ENCODE assay signal across 26 mouse cellular contexts in the genomic region with DNA sequence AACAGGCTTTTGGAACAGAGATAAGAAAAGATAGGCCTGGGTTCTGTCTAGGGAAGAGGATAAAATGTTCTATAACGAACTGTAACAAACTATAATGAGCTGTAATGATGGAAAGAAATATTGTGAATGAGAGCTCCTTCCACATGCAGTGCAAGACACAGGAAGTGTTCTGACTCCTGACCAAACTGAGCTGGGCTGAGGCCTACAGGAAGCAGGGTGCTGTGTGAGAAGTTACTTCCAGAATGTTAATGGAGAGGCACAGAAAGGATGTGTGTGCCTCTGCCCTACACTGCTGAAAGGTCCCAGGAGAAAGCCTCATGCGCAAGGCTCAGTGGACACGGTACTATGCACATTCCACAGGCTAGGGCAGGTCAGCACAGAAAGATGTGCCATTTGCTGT.
DNase-seq lines count a peak whose midpoint lies in the region; ATAC-seq and TF ChIP-seq lines count a peak whose summit lies in the region.
"Had no signal": no experiment of that assay in that cellular context is flagged by ENCODE, and none has a peak within 500 bp of the region (broad histone marks: within the 10 kb centered on the region; RNA-seq: fewer than 3 reads in every experiment).

No protein-coding gene starts in this region.

- TF ChIP-seq POLR2A in lung, adult 2 months (IDR thresholded peaks at IDR 0.05; ENCODE audit: borderline replicate concordance, extremely low read depth, low read depth, low read length): no peak

- no peak overlapping the region for H3K27ac ChIP-seq in heart, embryonic 11.5 days (ENCODE audit: low read depth, low read length)
- H3K27ac ChIP-seq in lung, embryonic 15.5 days: peak overlapping the region; percentile 52
- H3K27ac ChIP-seq in stomach, embryonic 16.5 days (ENCODE audit: low read length): no peak overlapping the region
- no peak overlapping the region for H3K27ac ChIP-seq in forebrain, embryonic 16.5 days (ENCODE audit: low read length)
- H3K27ac ChIP-seq: forebrain, embryonic 10.5 days; hindbrain, embryonic 14.5 days; layer of hippocampus, adult 2 months; limb, embryonic 12.5 days; liver, embryonic 13.5 days; macrophage had no signal

- no peak overlapping the region for H3K4me2 ChIP-seq in heart, embryonic 11.5 days
- no peak overlapping the region for H3K4me2 ChIP-seq in lung, embryonic 15.5 days
- H3K4me2 ChIP-seq in stomach, embryonic 16.5 days (ENCODE audit: low read depth, low read length): no peak overlapping the region
- no peak overlapping the region for H3K4me2 ChIP-seq in forebrain, embryonic 16.5 days (ENCODE audit: low read length)
- H3K4me2 ChIP-seq: hindbrain, embryonic 14.5 days; limb, embryonic 12.5 days; liver, embryonic 13.5 days; midbrain, embryonic 11.5 days had no signal

- 54% methylated on average over 3 of the region's 3 CpGs for WGBS in heart, embryonic 11.5 days (ENCODE audit: insufficient replicate concordance)
- 42% methylated on average over 3 of the region's 3 CpGs for WGBS in lung, embryonic 15.5 days
- 66% methylated on average over 3 of the region's 3 CpGs for WGBS in lung, adult 2 months
- WGBS in stomach, embryonic 16.5 days: 62% methylated on average over 3 of the region's 3 CpGs
- WGBS in forebrain, embryonic 16.5 days: 75% methylated on average over 3 of the region's 3 CpGs

- H3K9ac ChIP-seq in heart, embryonic 11.5 days (ENCODE audit: low read depth, low read length): no peak overlapping the region
- no peak overlapping the region for H3K9ac ChIP-seq in lung, embryonic 15.5 days
- H3K9ac ChIP-seq in stomach, embryonic 16.5 days (ENCODE audit: low read length): no peak overlapping the region
- no peak overlapping the region for H3K9ac ChIP-seq in forebrain, embryonic 16.5 days (replicated peaks; ENCODE audit: low read depth, low read length)
- H3K9ac ChIP-seq: forebrain, postnatal 0 days; hindbrain, embryonic 14.5 days; limb, embryonic 12.5 days; liver, embryonic 13.5 days had no signal

- H3K4me3 ChIP-seq in heart, embryonic 11.5 days (ENCODE audit: low read depth, low read length): no peak overlapping the region
- H3K4me3 ChIP-seq in lung, embryonic 15.5 days: no peak overlapping the region
- H3K4me3 ChIP-seq in lung, adult 2 months (replicated peaks; ENCODE audit: extremely low read depth, low read depth, low read length): no peak overlapping the region
- no peak overlapping the region for H3K4me3 ChIP-seq in stomach, embryonic 16.5 days (replicated peaks; ENCODE audit: low read length)
- no peak overlapping the region for H3K4me3 ChIP-seq in forebrain, embryonic 16.5 days (replicated peaks; ENCODE audit: low read length)
- H3K4me3 ChIP-seq: forebrain, embryonic 10.5 days; layer of hippocampus, adult 2 months; limb, embryonic 12.5 days; liver, embryonic 13.5 days had no signal

- no peak for ATAC-seq in heart, embryonic 11.5 days (replicated peaks; ENCODE audit: insufficient number of reproducible peaks, low FRiP score, low TSS enrichment)
- ATAC-seq in lung, embryonic 15.5 days (ENCODE audit: borderline replicate concordance, extremely low read depth, low FRiP score, low TSS enrichment): peak; percentile 46
- ATAC-seq in stomach, embryonic 16.5 days (ENCODE audit: insufficient read depth, low FRiP score): 0 out of 2 replicates have a peak, but pooled peaks have one; percentile 21
- no peak for ATAC-seq in forebrain, embryonic 16.5 days
- ATAC-seq: forebrain, postnatal 0 days; inflammation-experienced regulatory T-cells, adult 6 months had no signal

- H3K9me3 ChIP-seq in heart, embryonic 11.5 days (replicated peaks; ENCODE audit: control insufficient read depth, low read length): no peaks in the 10 kb centered on the region
- H3K9me3 ChIP-seq in lung, embryonic 15.5 days: no peaks in the 10 kb centered on the region
- H3K9me3 ChIP-seq in stomach, embryonic 16.5 days (replicated peaks; ENCODE audit: control insufficient read depth, low read length): no peaks in the 10 kb centered on the region
- H3K9me3 ChIP-seq in forebrain, embryonic 16.5 days (ENCODE audit: control insufficient read depth, low read length): no peaks in the 10 kb centered on the region
- H3K9me3 ChIP-seq: forebrain, embryonic 10.5 days; liver, embryonic 13.5 days had no signal

- no peak for TF ChIP-seq CTCF in lung, adult 2 months (IDR thresholded peaks at IDR 0.05; ENCODE audit: insufficient read depth, low read length)

- H3K36me3 ChIP-seq in heart, embryonic 11.5 days (ENCODE audit: control insufficient read depth, insufficient read depth, low read length): no peaks in the 10 kb centered on the region
- H3K36me3 ChIP-seq in lung, embryonic 15.5 days: no peaks in the 10 kb centered on the region
- H3K36me3 ChIP-seq in stomach, embryonic 16.5 days (ENCODE audit: control insufficient read depth, insufficient read depth, low read length): no peaks in the 10 kb centered on the region
- H3K36me3 ChIP-seq in forebrain, embryonic 16.5 days (ENCODE audit: control insufficient read depth, insufficient read depth): no peaks in the 10 kb centered on the region
- H3K36me3 ChIP-seq: forebrain, embryonic 10.5 days; limb, embryonic 12.5 days; liver, embryonic 13.5 days had no signal

- DNase-seq in heart, adult 11 months: peak; percentile 64
- DNase-seq in lung, adult 2 months: no peak
- DNase-seq in Muller cell, postnatal 12 days (ENCODE audit: inconsistent ontology term): peak; percentile 19
- DNase-seq: adrenal gland, postnatal 36 days; cerebellum, adult 11 months; cerebellum, adult 9-11 months; forebrain, postnatal 0 days; gastrocnemius, postnatal 14 days; heart, adult 18-20 months; heart, postnatal 36 days; kidney, adult 9 months; kidney, postnatal 25 days; liver, embryonic 13.5 days; right cerebral cortex, adult 18-20 months; thymus, postnatal 25 days had no signal

- peaks cover 4% of the 10 kb centered on the region for H3K4me1 ChIP-seq in heart, embryonic 11.5 days (ENCODE audit: control insufficient read depth, insufficient read depth, low read length)
- peaks cover 6% of the 10 kb centered on the region; the same call in 1 of the 2 replicates for H3K4me1 ChIP-seq in lung, embryonic 15.5 days
- no peaks in the 10 kb centered on the region; the same call in 1 of the 2 replicates for H3K4me1 ChIP-seq in lung, adult 2 months (ENCODE audit: control insufficient read depth, insufficient read depth, low read length)
- no peaks in the 10 kb centered on the region for H3K4me1 ChIP-seq in stomach, embryonic 16.5 days (ENCODE audit: control insufficient read depth, insufficient read depth, low read length)
- no peaks in the 10 kb centered on the region for H3K4me1 ChIP-seq in forebrain, embryonic 16.5 days (replicated peaks; ENCODE audit: control insufficient read depth, insufficient read depth, low read length)
- H3K4me1 ChIP-seq: forebrain, embryonic 10.5 days; liver, embryonic 13.5 days had no signal

- H3K27me3 ChIP-seq in heart, embryonic 11.5 days (ENCODE audit: control insufficient read depth, insufficient read depth, low read length): no peaks in the 10 kb centered on the region
- H3K27me3 ChIP-seq in lung, embryonic 15.5 days: no peaks in the 10 kb centered on the region
- no peaks in the 10 kb centered on the region for H3K27me3 ChIP-seq in stomach, embryonic 16.5 days (ENCODE audit: control insufficient read depth, insufficient read depth, low read length)
- no peaks in the 10 kb centered on the region for H3K27me3 ChIP-seq in forebrain, embryonic 16.5 days (replicated peaks; ENCODE audit: control insufficient read depth, insufficient read depth, low read length)
- H3K27me3 ChIP-seq: limb, embryonic 12.5 days; liver, embryonic 13.5 days had no signal

Comparison
In these comparisons a context has a peak if more than half of its experiments do, and no peak if none do; other contexts are left out.
1. ATAC-seq: peak in lung, embryonic 15.5 days (single experiment) and stomach, embryonic 16.5 days (single experiment); none in heart, embryonic 11.5 days (single experiment) and forebrain, embryonic 16.5 days (single experiment).